Mouse (Mus musculus): Measurements from ENCODE around the gene Arhgap24. TPM values are rescaled to one million over a fixed set of nuclear protein-coding genes. Genes with fewer than 3 reads are reported as not detected.

Arhgap24 gene
- total RNA-seq (2017) = 2.9 to 5.0 TPM (median 4.5 TPM) in 3 replicates

DNA sequence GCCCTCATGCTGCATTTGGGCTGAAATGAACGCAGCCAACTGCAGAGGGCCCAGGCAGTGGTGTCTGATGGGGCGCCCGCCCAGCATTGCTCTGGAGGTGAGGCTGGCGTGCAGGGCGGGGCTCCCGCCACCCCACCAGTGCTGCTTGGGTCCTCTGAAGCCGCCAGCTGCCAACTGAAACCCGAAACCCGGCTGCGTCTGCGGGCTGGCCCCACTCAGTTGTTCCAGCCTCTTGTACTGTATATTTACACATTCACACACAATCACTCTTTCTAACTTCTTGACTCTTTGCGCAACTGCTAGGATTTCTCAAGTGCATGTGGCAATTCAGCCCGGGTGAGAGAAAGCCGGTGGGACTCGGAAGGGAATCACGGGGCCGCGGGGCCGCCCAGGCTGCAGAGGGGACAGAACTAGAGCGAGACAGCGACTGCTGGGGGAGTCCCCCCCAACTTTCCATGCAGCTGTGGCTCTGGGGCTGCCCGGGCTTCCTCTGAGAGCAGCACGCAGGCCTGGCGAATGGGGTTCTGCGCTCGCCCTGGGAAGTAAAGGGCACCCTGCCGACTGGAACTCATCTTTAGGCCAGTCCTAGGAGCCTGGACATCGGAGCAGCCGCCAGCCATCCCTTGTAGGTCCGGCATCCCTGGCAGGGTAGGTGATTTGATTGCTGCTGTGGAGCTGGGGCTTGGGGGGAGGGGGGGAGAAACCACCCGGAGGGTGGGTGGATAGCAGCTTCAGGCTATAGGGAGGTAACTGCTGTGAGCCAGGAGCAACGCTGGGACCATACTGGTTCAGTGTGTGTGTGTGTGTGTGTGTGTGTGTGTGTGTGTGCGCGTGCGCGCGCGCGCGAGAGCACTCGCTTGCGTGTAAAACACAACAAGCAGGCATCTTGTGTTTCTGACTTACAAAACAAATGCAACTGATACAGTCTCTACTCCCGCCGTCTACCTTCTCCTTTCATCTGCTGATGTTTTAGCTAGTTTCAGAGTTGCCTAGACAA lies at the start of gene Arhgap24:
Gene Arhgap24 (plus strand): TSS at position 177 of the 997 bp plus-strand sequence.
- peak; percentile 71 for ATAC-seq (replicated peaks; ENCODE audit: insufficient number of reproducible peaks, low FRiP score, low TSS enrichment, poor library complexity, severe bottlenecking)

DNA sequence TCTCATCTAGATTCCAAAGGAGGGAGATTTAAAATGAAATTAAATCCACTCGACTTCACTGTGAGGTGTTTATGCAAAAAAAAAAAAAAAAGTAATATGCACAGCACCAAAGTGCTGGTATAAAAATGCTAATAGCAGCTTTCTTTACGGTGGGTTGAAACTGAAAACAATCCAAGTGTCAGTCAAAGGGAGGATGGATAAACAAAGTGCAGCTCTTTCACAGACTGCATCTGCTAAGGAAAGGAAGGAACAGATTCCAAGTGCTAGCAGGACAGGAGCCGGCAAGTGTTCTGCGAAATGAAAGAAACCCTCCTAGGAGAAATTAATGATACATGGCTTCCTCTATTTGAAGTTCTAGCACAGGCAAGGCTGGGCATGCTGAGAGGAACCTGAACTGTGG lies 47.0 kb upstream of the Arhgap24 start:
- no peak for ATAC-seq (replicated peaks; ENCODE audit: insufficient number of reproducible peaks, low FRiP score, low TSS enrichment, poor library complexity, severe bottlenecking)

DNA sequence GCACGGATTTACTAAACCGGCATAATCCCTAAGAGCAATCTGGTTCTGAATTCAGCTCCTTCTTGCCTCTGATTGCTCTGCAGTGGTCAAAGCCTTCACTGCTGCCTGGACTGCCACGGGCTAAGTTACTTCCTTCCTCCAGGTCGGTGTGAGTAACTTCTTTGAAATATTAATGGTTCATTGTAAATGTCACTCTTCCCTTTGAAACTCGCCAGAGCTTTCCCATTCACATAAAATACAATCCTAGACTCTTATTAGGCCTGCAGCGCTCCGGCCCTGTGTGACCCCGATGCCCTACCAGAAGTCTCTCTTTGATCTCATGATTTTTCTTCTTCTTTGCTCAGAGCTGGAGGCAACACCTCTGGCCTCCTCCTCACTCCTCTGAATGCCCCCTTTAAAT lies 44.6 kb upstream of the Arhgap24 start:
- no peak for ATAC-seq (replicated peaks; ENCODE audit: insufficient number of reproducible peaks, low FRiP score, low TSS enrichment, poor library complexity, severe bottlenecking)

DNA sequence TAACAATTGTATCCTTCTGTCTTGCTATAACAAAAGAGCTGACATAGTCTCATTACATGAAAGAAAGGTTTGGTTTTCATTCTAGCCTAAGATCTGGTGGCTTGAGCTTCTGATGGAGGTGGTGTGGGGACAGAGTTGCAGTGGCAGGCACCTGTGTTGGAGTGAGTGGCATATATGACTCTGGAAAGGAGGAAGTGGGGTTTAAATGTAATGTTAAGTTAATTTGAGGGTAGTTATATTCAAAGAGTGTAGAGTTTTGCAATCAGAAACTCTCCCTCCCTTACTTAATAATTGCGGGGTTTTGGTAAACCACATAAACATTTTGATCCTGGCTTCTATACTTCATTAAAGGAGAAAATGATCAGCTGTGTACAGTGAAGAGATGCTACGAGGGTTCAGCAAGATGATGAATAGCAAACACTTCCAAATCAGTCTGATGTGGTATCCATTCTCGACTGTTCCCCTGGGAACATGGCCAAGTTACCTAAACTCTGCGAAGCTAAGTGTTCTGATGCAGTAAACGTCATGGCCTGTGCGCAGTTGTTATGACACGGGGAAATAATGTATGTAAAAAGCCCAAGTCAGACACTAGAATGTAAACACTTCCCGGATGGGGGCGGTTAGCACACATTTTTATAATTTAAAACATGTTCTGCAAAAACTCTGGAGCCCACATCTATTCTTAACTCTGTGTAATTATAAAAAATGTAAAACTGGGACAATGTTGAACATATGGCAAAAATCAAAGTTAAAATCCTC lies 41.9 kb upstream of the Arhgap24 start:
- no peak for ATAC-seq (replicated peaks; ENCODE audit: insufficient number of reproducible peaks, low FRiP score, low TSS enrichment, poor library complexity, severe bottlenecking)

DNA sequence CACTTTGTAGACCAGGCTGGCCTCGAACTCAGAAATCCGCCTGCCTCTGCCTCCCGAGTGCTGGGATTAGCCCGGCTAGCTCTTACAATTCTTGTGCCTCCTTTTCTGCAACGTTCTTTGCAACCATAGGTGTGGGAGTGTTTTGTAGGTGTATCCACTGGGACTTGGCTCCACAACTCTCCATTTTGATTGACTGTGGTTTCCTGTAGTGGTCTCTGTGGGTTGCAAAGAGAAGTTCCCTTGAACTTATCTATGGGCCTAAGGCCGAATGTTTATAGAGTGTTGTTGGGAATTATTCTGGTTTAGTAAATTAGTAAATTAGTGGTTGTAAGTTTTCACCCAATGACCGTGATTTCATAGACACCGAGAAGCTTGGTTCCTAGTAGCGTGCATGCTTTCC lies 33.8 kb upstream of the Arhgap24 start:
- no peak for ATAC-seq (replicated peaks; ENCODE audit: insufficient number of reproducible peaks, low FRiP score, low TSS enrichment, poor library complexity, severe bottlenecking)

DNA sequence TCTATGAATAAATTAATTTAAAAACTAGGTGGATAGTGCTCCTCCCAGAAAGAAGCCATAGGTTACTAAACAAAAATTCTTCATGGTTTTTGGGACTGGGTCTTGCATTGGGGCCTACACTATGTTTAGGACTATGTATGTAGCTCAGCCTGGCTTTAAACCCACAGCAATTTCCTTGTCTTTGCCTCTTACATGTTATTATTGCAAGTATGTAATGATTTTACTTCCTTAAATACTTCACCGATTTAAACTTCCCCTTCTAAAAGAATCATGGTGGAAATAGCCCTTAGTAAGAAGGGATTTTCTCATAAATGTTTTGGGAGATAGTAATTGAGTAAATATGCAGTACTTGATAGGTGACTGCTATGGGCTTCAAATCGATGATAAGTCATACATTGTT lies 30.3 kb upstream of the Arhgap24 start:
- no peak for ATAC-seq (replicated peaks; ENCODE audit: insufficient number of reproducible peaks, low FRiP score, low TSS enrichment, poor library complexity, severe bottlenecking)

DNA sequence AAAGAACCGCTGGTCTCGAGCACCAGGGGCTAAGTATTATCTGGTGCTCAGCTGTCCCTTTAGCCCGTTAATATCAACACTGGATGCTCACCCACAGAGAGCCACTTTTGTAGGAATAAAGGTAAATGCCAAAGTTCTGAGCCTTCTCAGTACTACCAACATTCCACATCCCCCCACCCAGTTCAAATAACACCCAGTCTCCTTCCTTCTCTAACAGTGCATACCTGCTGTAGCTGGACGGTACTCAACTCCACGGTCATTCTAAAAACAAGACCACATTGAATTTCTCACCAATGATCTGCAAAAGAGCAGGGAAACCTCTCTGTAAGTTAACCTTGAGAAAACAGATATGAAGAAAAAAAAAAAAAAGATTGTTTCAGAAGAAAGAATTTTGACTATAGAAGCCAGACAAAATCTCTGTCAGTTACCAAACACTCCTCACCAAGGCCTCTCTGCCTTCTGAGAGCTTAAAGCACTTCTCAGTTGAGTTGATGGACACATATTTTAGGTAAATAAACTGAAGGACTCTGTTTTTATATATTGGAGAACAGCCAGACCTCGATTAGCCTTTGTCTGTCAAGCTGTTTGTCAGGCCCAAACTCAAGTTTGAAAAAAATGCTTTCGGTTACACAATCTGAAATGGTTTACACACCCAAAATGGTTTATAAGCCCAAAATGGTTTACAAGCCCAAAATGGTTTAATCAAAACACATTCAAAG lies 29.0 kb upstream of the Arhgap24 start:
- no peak for ATAC-seq (replicated peaks; ENCODE audit: insufficient number of reproducible peaks, low FRiP score, low TSS enrichment, poor library complexity, severe bottlenecking)

DNA sequence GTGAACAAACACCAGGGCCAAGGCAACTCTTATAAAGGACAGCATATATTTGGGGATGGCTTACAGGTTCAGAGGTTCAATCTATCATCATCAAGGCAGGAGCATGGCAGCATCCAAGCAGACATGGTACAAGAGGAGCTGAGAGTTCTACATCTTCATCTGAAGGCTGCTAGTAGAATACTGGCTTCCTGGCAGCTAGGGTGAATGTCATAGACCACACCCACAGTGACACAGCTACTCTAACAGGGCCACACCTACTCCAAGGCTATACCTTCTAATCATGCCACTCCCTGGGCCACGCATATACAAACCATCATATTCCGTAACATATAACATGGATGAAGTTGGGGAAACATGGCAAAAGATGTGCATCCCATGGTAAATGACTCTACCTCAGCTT lies 27.9 kb upstream of the Arhgap24 start:
- ATAC-seq (replicated peaks; ENCODE audit: insufficient number of reproducible peaks, low FRiP score, low TSS enrichment, poor library complexity, severe bottlenecking) = no peak

DNA sequence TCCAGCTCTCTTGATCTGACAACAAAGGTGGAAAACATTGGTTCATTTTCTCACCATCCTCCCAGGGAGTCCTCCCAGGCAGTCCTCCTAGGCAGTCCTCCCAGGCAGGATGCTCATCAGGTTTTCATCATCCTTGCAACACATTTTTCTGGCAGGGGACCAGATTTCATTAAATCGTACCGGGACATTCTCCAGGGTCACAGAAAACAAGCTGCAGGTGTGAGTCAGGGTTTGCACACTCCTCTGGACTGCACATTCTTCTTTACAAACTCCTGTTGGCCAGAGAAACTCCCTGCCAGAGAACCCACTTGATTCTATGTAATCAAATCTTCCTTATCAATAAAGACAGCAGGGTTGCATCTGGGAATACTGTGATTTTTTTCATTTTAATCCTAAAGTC lies 25.9 kb upstream of the Arhgap24 start:
- no peak for ATAC-seq (replicated peaks; ENCODE audit: insufficient number of reproducible peaks, low FRiP score, low TSS enrichment, poor library complexity, severe bottlenecking)

DNA sequence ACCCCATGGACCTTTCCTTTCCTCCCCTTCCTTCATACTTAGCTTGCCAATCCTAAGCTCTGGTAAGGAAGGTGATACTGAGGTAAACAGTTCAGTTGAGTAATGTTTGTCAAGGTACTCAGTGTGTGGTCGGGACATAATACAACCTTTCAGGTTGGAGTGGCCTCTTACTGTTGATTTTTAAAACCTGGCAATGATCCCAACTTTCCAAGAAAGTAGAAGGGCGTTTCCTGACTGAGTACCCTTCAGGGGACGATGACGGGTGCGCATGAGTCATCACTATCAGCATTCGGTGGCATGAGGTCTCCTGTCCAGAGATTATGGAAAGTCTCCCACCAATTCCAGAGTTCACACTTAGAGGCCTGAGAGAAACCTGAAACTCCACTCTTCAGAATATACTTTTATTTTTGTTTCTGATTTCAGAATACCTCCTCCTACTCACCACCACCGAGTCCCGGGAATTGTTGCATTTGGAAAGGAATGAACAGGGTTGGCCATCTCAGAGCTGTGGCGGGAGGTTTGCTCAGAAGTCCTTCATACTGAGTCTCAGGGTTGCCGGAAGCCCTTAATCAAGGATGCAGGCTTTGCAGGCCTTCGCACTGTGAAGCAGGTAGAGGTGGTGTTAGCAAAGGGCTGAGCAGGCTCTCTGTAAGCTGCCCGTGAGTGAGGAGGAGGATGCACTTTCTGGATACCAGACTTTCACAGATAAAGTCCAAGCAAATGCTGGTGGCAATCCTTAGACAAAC lies 20.6 kb upstream of the Arhgap24 start:
- ATAC-seq (replicated peaks; ENCODE audit: insufficient number of reproducible peaks, low FRiP score, low TSS enrichment, poor library complexity, severe bottlenecking) = no peak

DNA sequence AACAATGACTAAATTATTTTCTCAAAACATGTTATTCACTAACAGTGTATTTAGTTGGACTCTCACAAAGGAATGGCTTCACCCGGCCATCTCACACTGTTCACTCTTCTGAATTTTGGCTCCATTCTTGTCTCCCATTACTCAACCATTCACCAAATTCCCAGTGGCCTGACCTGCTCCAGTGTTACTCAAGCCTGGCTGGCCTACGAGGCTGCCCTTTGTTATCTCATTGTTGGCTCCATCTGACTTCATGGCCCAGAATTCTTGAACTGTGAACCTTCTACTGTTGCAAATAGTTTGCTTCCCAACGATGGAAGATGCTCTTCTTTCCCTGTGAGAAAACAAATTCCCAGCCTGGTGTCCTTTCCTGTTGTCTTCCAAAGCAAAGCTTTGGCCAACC lies 18.2 kb upstream of the Arhgap24 start:
- ATAC-seq (replicated peaks; ENCODE audit: insufficient number of reproducible peaks, low FRiP score, low TSS enrichment, poor library complexity, severe bottlenecking) = no peak

DNA sequence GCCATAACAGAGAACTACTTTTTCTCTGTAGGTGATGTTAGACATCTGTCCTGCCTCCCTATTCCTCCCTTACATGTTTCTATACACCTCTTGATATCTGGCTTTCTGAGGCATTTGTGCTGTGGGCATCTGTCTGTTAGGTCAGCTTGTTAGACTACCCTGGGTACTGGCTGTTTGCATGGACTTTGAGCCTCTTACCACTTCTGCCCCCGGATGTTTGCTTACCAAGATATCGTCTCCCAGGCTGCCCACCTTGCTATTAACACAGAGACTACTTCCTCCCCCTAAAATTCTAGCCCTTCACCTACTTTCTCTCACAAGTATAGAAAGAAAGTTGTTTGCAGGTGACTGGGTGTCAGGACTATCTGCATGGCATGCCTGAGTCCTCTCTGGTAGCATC lies 15.8 kb upstream of the Arhgap24 start:
- no peak for ATAC-seq (replicated peaks; ENCODE audit: insufficient number of reproducible peaks, low FRiP score, low TSS enrichment, poor library complexity, severe bottlenecking)

DNA sequence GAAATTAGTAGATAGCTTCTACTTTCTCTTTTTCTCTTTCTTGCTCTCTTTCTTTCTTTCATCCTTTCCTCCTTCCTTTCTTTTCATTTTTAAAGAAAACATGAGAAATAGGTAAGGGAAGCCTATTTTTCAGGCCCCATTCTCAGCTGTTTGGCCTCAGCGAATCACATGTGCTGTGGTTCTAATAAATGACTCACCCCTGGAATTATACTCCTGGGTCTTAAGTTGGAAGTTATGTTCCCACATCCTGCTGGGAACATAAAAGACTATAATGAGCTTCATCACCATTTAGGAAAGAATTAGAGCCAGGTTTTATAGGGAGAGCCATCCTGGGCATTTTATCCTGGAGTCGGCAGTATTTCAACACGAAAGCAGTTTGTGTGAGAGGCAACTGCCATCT lies 12.9 kb upstream of the Arhgap24 start:
- ATAC-seq (replicated peaks; ENCODE audit: insufficient number of reproducible peaks, low FRiP score, low TSS enrichment, poor library complexity, severe bottlenecking) = no peak

DNA sequence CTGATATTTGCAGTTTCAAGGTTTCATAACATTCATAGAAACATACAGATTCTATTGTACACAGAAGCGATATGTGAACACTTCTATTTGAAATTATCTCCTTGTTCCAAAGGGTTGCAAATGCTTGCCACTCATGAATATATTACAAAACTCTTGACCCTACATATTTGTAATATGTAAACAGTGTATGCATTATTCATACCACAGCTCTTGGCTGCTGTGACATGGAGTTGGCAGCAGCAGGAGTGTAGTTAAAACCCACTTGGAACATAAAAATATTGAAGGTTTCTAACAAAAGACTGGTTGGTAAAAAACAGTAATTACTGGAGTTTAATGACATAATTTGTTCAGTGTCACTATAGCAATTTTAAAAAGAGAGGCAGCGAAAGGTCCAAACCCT lies 10.9 kb upstream of the Arhgap24 start:
- no peak for ATAC-seq (replicated peaks; ENCODE audit: insufficient number of reproducible peaks, low FRiP score, low TSS enrichment, poor library complexity, severe bottlenecking)

DNA sequence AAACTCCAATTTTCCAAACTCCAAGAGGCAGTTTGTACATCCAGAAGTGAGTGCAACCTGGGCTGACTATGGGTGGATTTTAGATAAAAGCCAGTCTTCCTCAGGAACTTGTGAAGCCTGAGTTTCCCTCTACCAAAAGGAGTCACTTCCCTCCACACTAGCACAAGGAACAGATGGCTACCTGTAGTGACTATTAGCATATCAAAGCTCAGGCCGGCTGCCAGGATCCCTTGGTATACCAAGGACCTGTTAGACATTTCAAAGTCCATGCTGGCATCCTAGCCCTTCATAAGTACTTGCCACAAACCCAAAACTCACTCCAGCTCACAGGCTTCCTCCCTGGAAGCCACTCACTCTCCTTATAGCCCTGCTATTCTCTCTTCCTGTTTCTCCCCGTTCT lies 3.1 kb upstream of the Arhgap24 start:
- ATAC-seq (replicated peaks; ENCODE audit: insufficient number of reproducible peaks, low FRiP score, low TSS enrichment, poor library complexity, severe bottlenecking) = no peak

DNA sequence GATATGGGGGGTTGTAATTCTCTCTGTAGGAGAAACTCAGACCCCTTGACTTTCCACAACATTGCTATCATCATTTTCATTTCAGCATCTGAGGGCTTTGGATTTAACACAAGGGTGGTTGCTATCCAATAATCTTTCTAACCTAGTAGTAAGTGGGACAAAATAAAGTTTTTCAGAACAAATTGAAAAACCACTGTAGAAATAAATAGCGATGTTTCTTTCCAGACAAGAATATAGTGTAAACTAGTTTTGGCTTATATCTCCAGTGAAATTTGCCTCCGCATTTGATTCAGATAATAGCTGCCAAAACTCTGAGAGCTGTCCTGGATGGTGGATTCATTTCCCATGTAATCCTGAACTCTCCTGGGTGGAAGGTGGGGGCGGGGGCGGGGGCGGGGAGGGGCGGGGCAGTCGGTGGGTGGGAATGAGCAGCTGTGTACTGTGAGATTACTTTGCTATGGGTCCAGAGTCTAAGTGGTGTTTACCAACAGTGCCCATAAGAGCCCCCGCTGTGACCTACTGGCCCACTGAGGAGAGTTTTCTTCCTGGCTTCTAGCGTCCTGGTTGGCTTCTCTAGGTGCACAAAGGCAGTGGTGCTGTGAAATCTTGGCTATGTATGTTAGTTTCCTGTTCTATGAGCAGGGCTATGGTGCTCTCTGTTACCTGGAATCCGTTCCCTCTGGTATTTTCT lies 2.2 kb downstream of the Arhgap24 start:
- no peak for ATAC-seq (replicated peaks; ENCODE audit: insufficient number of reproducible peaks, low FRiP score, low TSS enrichment, poor library complexity, severe bottlenecking)

DNA sequence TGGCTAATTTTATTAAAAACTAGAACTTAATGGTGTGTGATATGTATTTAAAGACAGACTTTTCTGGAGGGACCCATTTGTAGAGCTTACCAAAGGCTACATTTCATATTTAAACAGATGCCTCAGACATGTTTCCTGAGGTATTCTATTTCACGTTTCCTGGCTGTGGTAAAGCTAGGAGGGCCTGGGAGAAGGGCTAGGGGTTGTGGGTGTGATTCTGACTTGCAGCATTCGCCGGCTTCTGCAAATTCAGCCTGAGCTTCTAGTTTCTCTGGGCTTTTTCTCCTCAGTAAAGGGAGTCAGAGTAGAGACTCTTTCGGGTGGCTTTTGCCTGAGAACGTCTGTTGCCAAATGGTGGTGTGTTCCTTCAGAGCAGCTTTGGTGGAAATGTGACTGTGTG lies 10.4 kb downstream of the Arhgap24 start:
- no peak for ATAC-seq (replicated peaks; ENCODE audit: insufficient number of reproducible peaks, low FRiP score, low TSS enrichment, poor library complexity, severe bottlenecking)

DNA sequence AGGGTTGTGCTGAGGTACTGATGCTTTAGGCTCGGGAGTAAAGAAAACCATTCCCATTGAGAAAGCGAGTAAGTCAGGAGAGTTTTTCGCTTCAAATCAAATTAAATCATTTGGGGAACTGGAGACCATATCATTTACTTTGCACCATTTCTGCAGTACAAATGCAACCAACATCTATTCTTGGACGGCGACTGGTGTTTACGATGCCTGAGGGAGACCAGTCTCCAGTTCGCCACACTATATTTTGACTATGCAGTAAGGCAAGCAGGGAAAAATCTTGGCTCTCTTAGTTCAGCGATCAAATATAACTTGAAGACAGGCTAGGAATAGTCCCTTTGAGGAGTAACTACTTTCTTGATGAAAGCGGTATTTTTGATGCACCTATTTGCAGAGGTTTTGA lies 11.0 kb downstream of the Arhgap24 start:
- ATAC-seq (replicated peaks; ENCODE audit: insufficient number of reproducible peaks, low FRiP score, low TSS enrichment, poor library complexity, severe bottlenecking) = no peak
